Mouse (Mus musculus) hindbrain, embryonic 10.5 days (tissue): Measurements from ENCODE around the gene Ren1. TPM values are rescaled to one million over a fixed set of nuclear protein-coding genes. Genes with fewer than 3 reads are reported as not detected.

ENCODE experiments used
- DNase-seq: peaks from one replicate; pipeline ENCODE4 v3.0.0-alpha.2; 2017; ENCODE audit warnings: low spot score
- H3K27ac ChIP-seq: fragments of 300-500 bp; sonication (generic); 2 replicates; pipeline ENCODE4 v1.5.1; 2016; ENCODE audit warnings: mild to moderate bottlenecking, moderate library complexity
- H3K27me3 ChIP-seq: fragments of 300-500 bp; sonication (generic); 2 replicates; pipeline ENCODE4 v1.6.1; 2016; ENCODE audit warnings: mild to moderate bottlenecking; ENCODE audit not compliant: poor library complexity, insufficient read depth, severe bottlenecking
- H3K36me3 ChIP-seq: fragments of 300-500 bp; sonication (generic); 2 replicates; pipeline ENCODE4 v1.6.1; 2016; ENCODE audit warnings: mild to moderate bottlenecking, moderate library complexity
- H3K4me1 ChIP-seq: fragments of 300-500 bp; sonication (generic); replicated peaks from 2 replicates; pipeline ENCODE4 v1.6.1; 2016; ENCODE audit warnings: mild to moderate bottlenecking
- H3K4me3 ChIP-seq: fragments of 300-500 bp; sonication (generic); 2 replicates; pipeline ENCODE4 v1.5.1; 2016; ENCODE audit warnings: mild to moderate bottlenecking, moderate library complexity
- H3K9me3 ChIP-seq: fragments of 300-500 bp; sonication (generic); 2 replicates; pipeline ENCODE4 v1.6.1; 2016; ENCODE audit warnings: mild to moderate bottlenecking, moderate library complexity
- WGBS: fragments of 180-500 bp; shearing (Covaris S2); methylation state at CpG from one replicate; pipeline ENCODE4 v1.1.7; 2016; 5-methylcytosine and 5-hydroxymethylcytosine counted together
- polyA plus RNA-seq: library from polyadenylated mRNA; unstranded; fragments of >200 nt; fragmentation: Nextera tagmentation; extraction: Ambion mirVana; gene quantifications from 2 replicates; pipeline ENCODE4 v1.2.1, GENCODE M21; 2016

The Ren1 gene
- polyA plus RNA-seq, 1 experiment from 2014 or later = 0.37 TPM

DNA sequence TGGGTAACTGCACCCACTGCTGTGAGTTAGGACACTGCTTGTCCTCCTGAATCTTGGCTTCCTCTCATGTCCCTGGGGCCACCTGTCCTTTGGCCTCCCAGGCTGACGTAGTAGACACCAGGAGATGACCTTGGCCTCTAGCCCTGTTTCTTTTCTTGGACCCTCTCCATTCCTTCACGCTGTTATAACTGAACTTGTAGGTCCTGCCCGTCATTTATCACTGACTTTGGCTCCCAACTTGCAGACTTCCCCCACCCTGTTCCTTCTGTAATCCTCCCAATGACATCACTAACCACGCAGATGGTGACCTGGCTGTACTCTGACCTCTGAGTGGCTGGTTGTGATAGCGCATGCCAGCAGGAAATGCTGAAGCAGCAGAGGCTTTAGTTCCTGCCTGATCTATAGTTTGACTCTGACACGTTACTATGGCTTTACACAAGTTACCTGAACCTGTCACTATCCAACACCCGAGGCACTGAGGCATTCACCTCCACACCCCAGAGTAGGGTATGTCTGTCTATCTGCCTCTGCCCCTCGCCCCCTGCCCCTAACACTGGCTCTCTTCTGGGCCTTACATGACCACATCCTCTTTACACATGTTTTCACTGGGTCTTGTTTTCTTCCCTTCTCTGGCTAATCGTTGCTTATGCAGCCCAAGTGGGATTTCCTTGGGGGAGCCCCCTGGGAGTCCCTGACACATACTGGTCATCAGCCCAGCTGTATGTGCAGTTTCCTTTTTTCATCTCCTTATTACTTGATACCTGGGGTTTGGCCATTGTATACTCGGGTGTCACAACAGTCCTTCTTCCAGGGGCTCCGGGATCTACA, 2.4 kb upstream of the Ren1 start:
- Histone ChIP-seq H3K4me3 (no peak overlapping the region), H3K27ac (no peak overlapping the region), H3K9me3 (no peaks in the 10 kb centered on the region), H3K36me3 (no peaks in the 10 kb centered on the region), H3K27me3 (peaks cover 17% of the 10 kb centered on the region), H3K4me1 (0 out of 2 replicates have a peak, but pooled peaks cover 10% of the 10 kb centered on the region)
- DNase-seq = no peak
- 79% methylated on average over 11 of the region's 11 CpGs for WGBS

- Histone ChIP-seq H3K27me3 (peaks cover 45% of the 10 kb centered on the region), H3K4me3 (no peak overlapping the region), H3K27ac (no peak overlapping the region; the same call in 1 of the 2 replicates), H3K9me3 (no peaks in the 10 kb centered on the region), H3K36me3 (no peaks in the 10 kb centered on the region), H3K4me1 (peaks cover 25% of the 10 kb centered on the region)
- DNase-seq = no peak
- 68% methylated on average over 9 of the region's 9 CpGs for WGBS
Observed at GRCm38 (mm10) chr1:133351762-133352161, 1.5 kb downstream of the Ren1 start.

GRCm38 (mm10) chr1:133353371-133353809, 3.1 kb downstream of the Ren1 start:
- Histone ChIP-seq H3K27me3 (peaks cover 46% of the 10 kb centered on the region), H3K9me3 (no peaks in the 10 kb centered on the region), H3K4me3 (no peak overlapping the region), H3K4me1 (peaks cover 27% of the 10 kb centered on the region), H3K27ac (no peak overlapping the region), H3K36me3 (no peaks in the 10 kb centered on the region)
- 53% methylated on average over 12 of the region's 12 CpGs for WGBS
- peak; percentile 77 for DNase-seq

DNA sequence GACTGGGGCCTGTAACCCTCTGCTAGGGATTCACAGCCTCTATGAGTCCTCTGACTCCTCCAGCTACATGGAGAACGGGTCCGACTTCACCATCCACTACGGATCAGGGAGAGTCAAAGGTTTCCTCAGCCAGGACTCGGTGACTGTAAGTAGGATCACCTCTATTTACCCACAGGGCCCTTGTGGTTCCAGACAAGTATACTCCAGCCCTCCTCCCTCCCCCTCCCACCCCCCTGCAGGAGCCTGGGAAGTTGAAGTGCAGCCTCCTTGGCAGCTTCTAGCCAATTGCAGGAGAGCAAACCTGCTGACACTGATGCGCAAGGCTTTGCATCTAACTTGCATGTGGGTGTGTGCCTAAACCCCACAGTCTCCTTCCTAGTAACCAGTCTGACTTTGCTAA, 5.2 kb downstream of the Ren1 start:
- H3K4me3 ChIP-seq = no peak overlapping the region
- no peaks in the 10 kb centered on the region for H3K36me3 ChIP-seq
- WGBS = 41% methylated on average over 5 of the region's 5 CpGs
- peaks cover 27% of the 10 kb centered on the region for H3K4me1 ChIP-seq
- peaks cover 56% of the 10 kb centered on the region for H3K27me3 ChIP-seq
- no peak overlapping the region for H3K27ac ChIP-seq
- H3K9me3 ChIP-seq = no peaks in the 10 kb centered on the region
- DNase-seq = no peak

GRCm38 (mm10) chr1:133355912-133356311, 5.6 kb downstream of the Ren1 start:
- Histone ChIP-seq H3K36me3 (no peaks in the 10 kb centered on the region), H3K4me3 (no peak overlapping the region), H3K9me3 (no peaks in the 10 kb centered on the region), H3K27me3 (peaks cover 53% of the 10 kb centered on the region), H3K27ac (no peak overlapping the region), H3K4me1 (peaks cover 27% of the 10 kb centered on the region)
- no peak for DNase-seq
- 58% methylated on average over 15 of the region's 15 CpGs for WGBS

DNA sequence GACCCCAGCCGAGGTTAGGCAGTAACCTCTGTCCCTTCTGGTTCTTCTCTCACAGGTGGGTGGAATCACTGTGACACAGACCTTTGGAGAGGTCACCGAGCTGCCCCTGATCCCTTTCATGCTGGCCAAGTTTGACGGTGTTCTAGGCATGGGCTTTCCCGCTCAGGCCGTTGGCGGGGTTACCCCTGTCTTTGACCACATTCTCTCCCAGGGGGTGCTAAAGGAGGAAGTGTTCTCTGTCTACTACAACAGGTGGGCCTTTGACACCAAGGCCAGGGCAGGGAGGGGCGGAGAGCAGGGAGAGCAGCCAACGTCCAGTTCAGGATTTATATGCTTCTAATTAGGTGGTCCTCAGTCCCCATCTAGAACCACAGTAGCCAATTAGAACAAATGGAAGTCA, 6.0 kb downstream of the Ren1 start:
- H3K36me3 ChIP-seq = no peaks in the 10 kb centered on the region
- no peak overlapping the region; the same call in 1 of the 2 replicates for H3K27ac ChIP-seq
- no peak overlapping the region for H3K4me3 ChIP-seq
- no peak for DNase-seq
- H3K4me1 ChIP-seq = peaks cover 24% of the 10 kb centered on the region
- 66% methylated on average over 8 of the region's 8 CpGs for WGBS
- no peaks in the 10 kb centered on the region for H3K9me3 ChIP-seq
- peaks cover 51% of the 10 kb centered on the region for H3K27me3 ChIP-seq

DNA sequence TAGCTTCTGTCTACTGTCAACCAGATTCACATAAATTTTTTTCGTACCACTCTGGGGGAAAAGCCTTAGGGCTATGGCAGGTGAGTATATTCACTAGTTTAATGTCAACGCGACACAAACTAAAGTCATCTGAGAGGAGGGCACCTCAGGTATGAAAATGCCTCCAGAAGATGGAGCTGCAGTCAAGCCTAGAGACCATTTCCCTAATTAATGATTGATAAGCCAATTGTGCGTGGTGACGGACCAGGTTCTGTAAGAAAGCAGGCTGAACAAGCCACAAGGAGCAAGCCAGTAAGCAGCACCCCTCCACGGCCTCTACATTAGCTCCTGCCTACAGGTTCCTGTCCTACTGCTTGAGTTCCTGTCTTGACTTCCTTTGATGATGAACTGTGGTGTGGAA, 10.7 kb downstream of the Ren1 start:
- Histone ChIP-seq H3K9me3 (no peaks in the 10 kb centered on the region), H3K27ac (no peak overlapping the region), H3K36me3 (no peaks in the 10 kb centered on the region), H3K4me3 (no peak overlapping the region), H3K27me3 (peaks cover 66% of the 10 kb centered on the region), H3K4me1 (peaks cover 32% of the 10 kb centered on the region)
- 93% methylated on average over 6 of the region's 6 CpGs for WGBS
- no peak for DNase-seq

- H3K27me3 ChIP-seq = peaks cover 67% of the 10 kb centered on the region
- no peak overlapping the region for H3K27ac ChIP-seq
- H3K4me3 ChIP-seq = no peak overlapping the region
- H3K9me3 ChIP-seq = no peaks in the 10 kb centered on the region
- no peaks in the 10 kb centered on the region for H3K36me3 ChIP-seq
- no peak for DNase-seq
- peaks cover 29% of the 10 kb centered on the region for H3K4me1 ChIP-seq
- 89% methylated on average over 5 of the region's 5 CpGs for WGBS
Observed at GRCm38 (mm10) chr1:133362103-133362502, 11.8 kb downstream of the Ren1 start.

DNA sequence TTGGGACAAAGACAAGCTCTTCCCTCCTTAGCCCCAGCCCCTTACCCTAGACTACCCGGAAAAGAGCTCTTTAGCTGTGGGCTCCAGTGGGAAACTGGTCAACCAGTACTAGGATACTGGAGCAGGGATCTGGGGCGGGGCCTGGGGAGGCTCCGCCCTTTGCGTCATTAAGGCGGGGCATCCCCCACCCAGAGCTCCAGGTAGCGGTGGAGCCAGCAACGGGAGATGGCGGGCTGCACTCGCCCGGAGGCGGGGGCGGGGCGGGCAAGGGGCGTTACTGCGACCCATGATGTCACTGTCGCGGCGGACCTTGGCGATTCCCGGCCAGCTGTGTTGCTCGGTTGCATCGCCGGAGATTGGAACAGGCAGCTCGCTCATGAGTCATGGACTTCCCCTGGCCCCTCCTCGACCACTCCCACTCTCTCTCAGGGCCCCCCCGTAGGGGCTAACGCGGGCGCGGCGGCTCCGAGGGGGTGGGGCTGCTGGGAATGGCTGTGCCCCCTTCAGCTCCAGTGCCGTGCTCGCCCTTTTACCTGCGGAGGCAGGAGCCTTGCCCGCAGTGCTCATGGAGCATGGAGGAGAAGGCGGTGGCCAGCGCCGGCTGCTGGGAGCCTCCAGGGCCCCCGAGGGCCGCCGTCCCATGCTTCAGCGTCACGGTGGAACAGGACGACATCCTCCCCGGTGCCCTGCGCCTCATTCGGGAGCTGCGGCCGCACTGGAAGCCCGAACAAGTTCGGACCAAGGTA, 13.1 kb downstream of the Ren1 start, which contains the start of gene Etnk2:
TSS of gene Etnk2 (plus strand) at position 297 of the 746 bp plus-strand sequence.
- Histone ChIP-seq H3K4me1 (peaks cover 42% of the 10 kb centered on the region), H3K27ac (peak within 1 kb of the TSS; percentile 81), H3K27me3 (peaks cover 66% of the 10 kb centered on the region), H3K36me3 (no peaks in the 10 kb centered on the region), H3K9me3 (no peaks in the 10 kb centered on the region), H3K4me3 (peak within 1 kb of the TSS; percentile 82)
- peak; percentile 87 for DNase-seq
- under 1% methylated on average over 52 of the region's 52 CpGs for WGBS

- H3K27ac ChIP-seq = peak overlapping the region; percentile 81
- peaks cover 49% of the 10 kb centered on the region for H3K4me1 ChIP-seq
- no peak for DNase-seq
- peaks cover 60% of the 10 kb centered on the region for H3K27me3 ChIP-seq
- no peaks in the 10 kb centered on the region for H3K36me3 ChIP-seq
- WGBS = 1% methylated on average over 27 of the region's 27 CpGs
- H3K9me3 ChIP-seq = no peaks in the 10 kb centered on the region
- peak overlapping the region; percentile 82 for H3K4me3 ChIP-seq
Observed at GRCm38 (mm10) chr1:133364022-133364630, 13.8 kb downstream of the Ren1 start.

- Histone ChIP-seq H3K36me3 (no peaks in the 10 kb centered on the region), H3K27me3 (peaks cover 56% of the 10 kb centered on the region), H3K4me1 (peaks cover 52% of the 10 kb centered on the region), H3K27ac (no peak overlapping the region), H3K4me3 (no peak overlapping the region), H3K9me3 (no peaks in the 10 kb centered on the region)
- WGBS = 42% methylated on average over 2 of the region's 2 CpGs
- DNase-seq = no peak
Observed at GRCm38 (mm10) chr1:133364890-133365289, 14.6 kb downstream of the Ren1 start.

DNA sequence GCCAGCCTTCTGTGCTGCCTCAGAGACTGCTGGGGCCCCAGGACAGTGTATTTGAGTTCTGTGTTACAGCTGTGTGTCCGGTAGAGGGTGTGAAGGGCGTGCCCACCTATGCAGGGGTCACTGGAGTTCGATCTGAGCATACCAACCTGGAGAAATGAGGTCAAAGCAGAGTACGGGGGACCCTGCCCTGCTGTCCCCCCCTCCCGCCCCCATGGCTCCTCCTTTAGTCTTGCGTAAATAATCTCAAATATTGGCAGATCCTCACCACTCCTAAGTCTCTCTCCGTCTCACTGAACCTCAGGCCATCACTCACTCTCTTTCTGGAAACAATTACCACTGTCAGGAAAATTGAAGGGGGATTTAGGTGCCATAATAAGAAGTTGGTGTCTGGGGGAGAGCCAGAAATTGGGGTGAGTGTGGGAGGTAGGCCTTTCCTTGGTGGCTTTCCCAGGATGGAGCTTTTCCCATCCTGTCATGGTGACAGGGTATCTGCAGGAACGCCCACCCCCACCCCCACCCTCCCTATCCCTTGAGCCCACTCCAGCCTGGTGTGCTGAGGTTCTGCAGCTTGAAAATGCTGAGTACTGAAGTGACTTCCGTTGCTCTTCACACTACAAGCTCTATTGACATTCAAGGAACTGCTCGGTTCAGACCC, 16.8 kb downstream of the Ren1 start:
- Histone ChIP-seq H3K27me3 (peaks cover 52% of the 10 kb centered on the region), H3K36me3 (no peaks in the 10 kb centered on the region), H3K9me3 (no peaks in the 10 kb centered on the region), H3K27ac (peak overlapping the region; percentile 54), H3K4me1 (peaks cover 60% of the 10 kb centered on the region), H3K4me3 (no peak overlapping the region)
- no peak for DNase-seq
- WGBS = 49% methylated on average over 10 of the region's 10 CpGs
